Mouse (Mus musculus): ENCODE measurements around the gene Itga5. TPM values are rescaled to one million over a fixed set of nuclear protein-coding genes. Genes with fewer than 3 reads are reported as not detected.

The Itga5 gene
- polyA plus RNA-seq, 2 experiments from 2014 or later = 1.9 to 3.8 TPM

DNA sequence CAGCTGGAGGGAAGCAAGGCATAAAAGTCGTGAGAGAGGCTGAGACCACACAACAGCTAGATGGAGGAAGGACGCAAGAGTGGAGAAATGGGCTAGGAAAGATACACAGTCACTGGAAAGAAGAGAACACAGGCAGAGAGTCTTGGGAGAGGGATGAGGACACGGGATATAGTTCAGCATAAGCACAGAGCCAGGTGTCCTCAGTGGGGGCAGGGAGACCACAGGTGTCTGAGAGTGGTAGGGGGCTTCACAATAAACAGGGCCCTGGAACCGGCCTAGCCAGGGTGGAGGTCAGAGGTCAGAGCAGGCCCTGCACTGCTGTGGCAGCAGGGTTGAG lies 27.8 kb downstream of the Itga5 start:
- ATAC-seq = no peak

DNA sequence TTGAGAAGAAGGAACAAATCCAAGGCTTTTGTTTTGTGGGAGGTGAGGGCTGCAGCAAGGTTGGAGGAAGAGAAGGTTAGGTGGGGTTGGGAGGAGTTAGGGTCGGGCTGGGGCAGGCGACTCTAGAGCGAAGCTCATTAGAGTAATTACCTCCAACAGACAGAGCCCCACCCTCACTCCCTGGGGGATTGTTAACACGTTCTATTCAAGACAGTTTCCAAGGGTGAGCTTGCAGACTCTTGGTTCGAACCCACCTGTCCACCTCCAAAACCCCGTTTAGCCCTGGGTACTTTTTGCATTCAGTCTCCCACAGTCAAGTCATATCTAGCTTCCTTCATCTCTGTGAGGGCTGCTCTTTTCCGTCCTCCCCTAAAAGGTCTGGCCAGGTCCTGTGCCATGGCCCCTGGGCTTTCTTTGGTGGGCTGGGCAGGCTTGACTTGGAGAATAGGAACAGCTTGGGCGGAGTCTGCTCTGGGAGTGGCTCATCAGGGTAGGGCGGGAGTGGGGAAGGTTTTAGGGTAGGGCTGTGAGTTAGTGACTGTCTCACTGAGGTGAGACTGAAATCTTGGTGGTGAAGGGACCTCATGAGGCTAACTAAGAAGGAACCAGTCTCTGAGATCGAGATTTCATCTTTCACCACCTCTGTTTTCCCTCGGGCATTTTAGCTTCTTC lies 29.4 kb downstream of the Itga5 start:
- ATAC-seq = no peak

- no peak for ATAC-seq
Measured at GRCm38 (mm10) chr15:103335488-103336235, 30.9 kb downstream of the Itga5 start.

DNA sequence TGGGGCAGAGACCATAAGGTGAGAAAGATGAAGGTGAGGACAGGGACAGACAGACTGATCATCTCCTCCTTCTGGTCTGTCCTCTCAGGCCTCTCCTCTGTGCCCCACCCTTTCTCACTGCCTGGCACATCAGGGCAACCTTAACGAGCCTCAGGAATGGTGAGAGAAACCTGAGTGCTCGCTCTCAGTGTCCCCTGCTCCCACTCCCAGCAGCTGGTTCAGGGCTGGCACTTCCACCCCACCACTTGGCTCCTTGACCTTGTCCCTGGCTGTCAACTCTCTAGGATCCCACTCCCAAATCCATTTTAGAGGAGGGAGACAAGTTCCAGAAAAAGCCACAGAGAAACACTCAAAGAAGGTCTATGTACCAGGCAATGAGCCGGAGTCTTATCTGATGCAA lies 31.5 kb downstream of the Itga5 start:
- ATAC-seq = no peak

DNA sequence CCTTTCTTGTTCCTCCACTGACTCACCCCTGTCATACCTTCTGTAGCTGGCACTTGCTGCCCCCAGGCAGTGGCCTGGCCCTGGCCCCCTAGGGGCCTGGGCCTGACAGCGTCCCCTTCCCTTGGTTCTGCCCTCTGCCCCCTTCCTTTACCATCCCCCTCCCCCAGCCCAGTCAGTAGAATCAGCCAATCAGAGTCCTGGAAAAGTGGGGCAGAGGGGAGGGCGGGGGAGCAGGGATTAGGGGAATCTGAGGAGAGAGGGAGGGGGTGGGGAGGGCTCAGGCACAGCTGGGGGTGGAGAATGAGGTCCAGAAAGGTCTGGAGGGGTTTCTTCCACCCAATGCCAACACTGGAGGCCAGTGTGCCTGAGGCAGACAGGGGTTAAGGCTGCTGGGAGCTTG lies 32.4 kb downstream of the Itga5 start:
- no peak for ATAC-seq

- ATAC-seq = no peak
Measured at GRCm38 (mm10) chr15:103333738-103334137, 32.8 kb downstream of the Itga5 start.

- no peak for ATAC-seq
Measured at GRCm38 (mm10) chr15:103333081-103333615, 33.4 kb downstream of the Itga5 start.

- ATAC-seq = peak; percentile 89
Measured at GRCm38 (mm10) chr15:103323455-103324247, 42.9 kb downstream of the Itga5 start.

DNA sequence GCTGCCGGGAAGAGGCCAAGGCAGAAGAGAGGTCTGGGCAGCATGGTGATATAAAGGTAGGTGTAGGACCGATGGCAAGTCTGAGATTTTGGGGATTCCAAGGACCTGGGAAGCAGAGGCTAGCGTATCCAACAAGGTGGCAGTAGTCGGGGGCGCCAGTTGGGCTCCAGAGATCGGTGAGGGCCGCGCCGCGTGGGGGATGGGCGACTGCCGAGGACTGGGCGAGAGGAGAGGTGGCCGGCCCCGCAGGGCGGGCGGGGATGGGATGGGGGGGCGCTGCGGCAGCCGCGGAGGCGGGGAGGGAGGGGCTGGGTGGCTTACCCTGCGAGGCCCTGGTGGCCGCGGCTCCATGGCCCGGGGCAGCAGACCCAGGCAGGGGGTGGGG lies 43.5 kb downstream of the Itga5 start:
- ATAC-seq = no peak

DNA sequence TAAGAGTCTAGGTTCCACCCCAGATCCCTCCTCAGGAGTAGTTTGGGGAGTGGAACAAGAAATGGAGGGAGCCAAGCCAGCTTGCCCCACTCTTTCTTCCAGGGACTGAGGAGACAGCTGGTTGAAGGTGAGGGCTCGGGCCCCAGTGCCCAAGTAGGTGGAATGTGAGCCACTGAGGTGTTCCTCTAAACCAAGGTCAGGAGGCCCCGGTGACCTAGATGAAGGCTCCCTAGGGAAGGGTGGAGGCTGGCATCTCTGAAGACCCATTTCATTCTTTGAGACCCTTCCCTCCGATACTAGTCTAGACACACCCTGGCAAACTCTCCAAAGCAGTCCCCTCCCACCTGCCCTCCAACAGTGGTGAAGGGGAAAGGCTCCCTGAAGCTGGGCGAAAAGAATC lies 44.2 kb downstream of the Itga5 start:
- no peak for ATAC-seq

GRCm38 (mm10) chr15:103321076-103321475 lies 45.5 kb downstream of the Itga5 start:
- no peak for ATAC-seq

DNA sequence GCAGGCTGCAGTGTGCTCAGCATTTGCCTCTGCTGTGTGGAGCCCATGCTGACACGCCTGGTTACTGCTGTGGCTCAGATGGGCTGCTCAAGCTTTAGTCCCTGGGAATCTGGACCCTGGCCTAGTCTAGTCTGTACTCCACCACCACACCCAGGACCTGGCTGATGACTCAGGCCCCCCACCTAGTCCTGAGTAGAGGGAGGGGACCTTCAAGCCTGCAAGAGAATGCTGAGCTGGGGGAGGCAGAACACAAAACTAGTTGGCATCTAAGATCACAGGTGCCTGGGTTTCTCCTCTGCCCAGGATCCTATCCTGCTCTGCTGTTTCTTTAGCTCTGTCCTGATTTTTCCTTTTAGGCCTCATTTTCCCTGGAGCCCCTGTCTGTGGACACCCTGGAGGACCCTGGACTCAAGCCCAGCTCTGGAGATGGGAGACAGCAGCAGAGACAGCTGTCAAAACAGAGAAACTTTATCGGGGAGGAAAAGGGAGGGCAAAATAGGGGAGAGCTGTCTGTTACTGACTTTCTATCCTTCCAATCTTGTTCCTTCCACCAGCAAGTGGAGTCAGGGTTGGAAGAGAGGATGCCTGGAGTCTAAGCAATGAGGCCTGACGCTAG lies 48.3 kb downstream of the Itga5 start:
- ATAC-seq = no peak

GRCm38 (mm10) chr15:103317731-103318130 lies 48.8 kb downstream of the Itga5 start:
- no peak for ATAC-seq

DNA sequence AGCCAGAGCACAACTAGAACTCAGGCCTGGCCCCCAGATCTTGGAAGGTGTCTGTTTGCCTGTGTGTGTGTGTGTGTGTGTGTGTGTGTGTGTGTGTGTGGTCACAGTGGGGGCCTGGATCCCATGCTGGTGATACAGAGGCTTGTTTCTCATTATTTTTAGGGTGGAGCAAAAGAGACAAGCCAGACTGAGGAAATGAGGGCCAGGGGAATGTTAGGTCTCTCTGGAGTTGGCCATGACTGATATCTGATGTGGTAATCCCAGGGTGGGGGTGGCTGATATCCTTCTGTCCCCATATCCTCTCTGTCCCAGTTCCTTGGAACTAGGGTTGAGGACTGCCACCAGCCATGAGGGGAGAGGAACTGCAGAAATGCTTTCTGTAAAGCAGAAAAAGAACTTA lies 49.4 kb downstream of the Itga5 start:
- ATAC-seq = no peak

- ATAC-seq = no peak
Measured at GRCm38 (mm10) chr15:103315979-103316776, 50.4 kb downstream of the Itga5 start.

DNA sequence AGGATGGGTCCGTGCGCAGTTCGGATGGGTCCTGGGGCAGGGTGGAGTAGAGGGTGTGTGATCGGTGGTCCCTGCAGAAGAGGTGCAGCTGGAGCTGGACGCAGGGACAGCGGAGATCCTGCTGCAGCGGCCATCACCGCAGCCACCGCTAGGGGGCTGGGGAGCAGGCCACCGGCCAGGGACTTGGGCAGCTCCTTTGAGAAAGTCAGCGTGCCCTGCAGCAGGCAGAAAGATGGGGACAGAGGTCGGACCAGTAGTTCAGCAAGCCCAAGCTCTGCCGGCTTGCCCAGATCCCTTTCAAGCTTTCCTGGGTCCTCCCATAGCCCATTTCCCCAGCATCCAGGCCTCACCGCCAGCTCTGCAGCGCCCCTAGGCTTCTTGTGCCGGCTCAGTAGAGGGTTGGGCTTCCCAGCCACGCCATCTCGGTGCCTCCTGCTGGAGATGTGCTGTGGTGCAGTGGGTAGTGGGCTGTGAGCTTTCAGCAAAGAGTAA lies 51.5 kb downstream of the Itga5 start:
- ATAC-seq = no peak

GRCm38 (mm10) chr15:103314181-103314580 lies 52.4 kb downstream of the Itga5 start:
- ATAC-seq = no peak

- peak; percentile 58 for ATAC-seq
Measured at GRCm38 (mm10) chr15:103313495-103314095, 53.0 kb downstream of the Itga5 start.

GRCm38 (mm10) chr15:103310365-103310910 lies 56.1 kb downstream of the Itga5 start, which contains the start of gene Gpr84:
TSS of gene Gpr84 (minus strand) at chr15:103310612.
- ATAC-seq = no peak

DNA sequence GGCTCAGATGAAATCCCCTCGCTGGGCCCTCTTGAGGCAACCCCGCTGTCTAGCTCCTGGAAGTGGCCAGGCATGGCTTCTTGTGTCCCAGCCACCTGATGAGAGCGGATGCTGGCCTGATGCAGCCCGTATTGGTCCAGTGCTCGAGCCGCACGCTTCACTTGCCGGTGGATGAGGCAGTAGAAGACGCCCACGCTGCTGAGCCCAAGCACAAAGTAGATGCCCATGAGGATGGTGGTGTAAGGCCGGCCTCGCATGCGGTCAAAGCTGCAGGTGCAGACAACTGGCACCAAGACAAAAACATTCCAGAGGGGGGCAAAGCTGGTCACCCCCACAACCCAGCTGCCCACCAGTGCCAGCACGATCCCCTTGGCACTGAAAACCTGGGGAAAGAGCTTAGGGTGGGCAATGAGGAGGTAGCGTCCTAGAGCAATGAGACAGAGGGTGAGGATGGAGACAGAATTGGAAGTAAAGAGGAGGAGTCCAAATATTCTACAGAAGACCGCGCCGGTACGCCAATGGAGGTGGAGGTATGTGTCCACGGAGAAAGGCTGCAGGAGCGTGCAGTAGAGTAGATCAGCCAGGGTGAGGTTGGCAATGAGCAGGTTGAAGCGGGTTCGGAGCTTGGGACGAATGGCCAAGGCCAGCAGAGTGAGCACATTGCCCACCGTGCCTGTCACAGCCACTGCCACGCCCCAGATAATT lies 57.5 kb downstream of the Itga5 start:
- ATAC-seq = no peak

Measured in CD4-positive, CD25-positive, alpha-beta regulatory T cell, adult 4 months (primary cell).